Mouse (Mus musculus): Measurements from ENCODE around the gene Mtmr6.

The Mtmr6 gene

GRCm38 (mm10) chr14:60264990-60265876 lies at the start of gene Mtmr6:
Gene Mtmr6 (plus strand): TSS chr14:60265228.
- peak; percentile 84 to 92 for DNase-seq (ENCODE audit: low spot score in 2 of 2)

GRCm38 (mm10) chr14:60216125-60216524 lies 48.9 kb upstream of the Mtmr6 start:
- DNase-seq (ENCODE audit: low spot score in 2 of 2), result no peak

GRCm38 (mm10) chr14:60217616-60218015 lies 47.4 kb upstream of the Mtmr6 start:
- no peak for DNase-seq (ENCODE audit: low spot score in 2 of 2)

GRCm38 (mm10) chr14:60219886-60220285 lies 45.1 kb upstream of the Mtmr6 start:
- no peak for DNase-seq (ENCODE audit: low spot score in 2 of 2)

GRCm38 (mm10) chr14:60238551-60238950 lies 26.5 kb upstream of the Mtmr6 start:
- no peak for DNase-seq (ENCODE audit: low spot score in 2 of 2)

- no peak for DNase-seq (ENCODE audit: low spot score in 2 of 2)
These were observed 14.7 kb upstream of the Mtmr6 start for GRCm38 (mm10) chr14:60250366-60250765.

GRCm38 (mm10) chr14:60250879-60251278 lies 14.1 kb upstream of the Mtmr6 start:
- DNase-seq (ENCODE audit: low spot score in 2 of 2), result no peak

- DNase-seq (ENCODE audit: low spot score in 2 of 2), result peak; percentile 93 to 96
These were observed 13.6 kb upstream of the Mtmr6 start, which contains the start of the genes Nupl1 and Gm49336 for GRCm38 (mm10) chr14:60251281-60252003. Gene Nupl1 (minus strand): TSS chr14:60251431. Gene Gm49336 (minus strand): TSS chr14:60251507.

GRCm38 (mm10) chr14:60252004-60253000 lies 12.7 kb upstream of the Mtmr6 start:
- peak in 1 of 2 experiments; percentile 22 for DNase-seq (ENCODE audit: low spot score in 2 of 2)

GRCm38 (mm10) chr14:60253466-60253865 lies 11.6 kb upstream of the Mtmr6 start:
- DNase-seq (ENCODE audit: low spot score in 2 of 2), result no peak

- DNase-seq (ENCODE audit: low spot score in 2 of 2), result no peak
These were observed 10.3 kb upstream of the Mtmr6 start for GRCm38 (mm10) chr14:60254774-60255173.

- no peak for DNase-seq (ENCODE audit: low spot score in 2 of 2)
These were observed 8.7 kb upstream of the Mtmr6 start for GRCm38 (mm10) chr14:60256356-60256755.

GRCm38 (mm10) chr14:60257101-60257500 lies 7.9 kb upstream of the Mtmr6 start:
- no peak for DNase-seq (ENCODE audit: low spot score in 2 of 2)

- DNase-seq (ENCODE audit: low spot score in 2 of 2), result no peak
These were observed 7.2 kb upstream of the Mtmr6 start for GRCm38 (mm10) chr14:60257851-60258250.

GRCm38 (mm10) chr14:60262316-60262715 lies 2.7 kb upstream of the Mtmr6 start:
- no peak for DNase-seq (ENCODE audit: low spot score in 2 of 2)

- no peak for DNase-seq (ENCODE audit: low spot score in 2 of 2)
These were observed 4.3 kb downstream of the Mtmr6 start for GRCm38 (mm10) chr14:60269333-60269732.

- no peak for DNase-seq (ENCODE audit: low spot score in 2 of 2)
These were observed 8.3 kb downstream of the Mtmr6 start for GRCm38 (mm10) chr14:60273346-60273745.

- no peak for DNase-seq (ENCODE audit: low spot score in 2 of 2)
These were observed 10.6 kb downstream of the Mtmr6 start for GRCm38 (mm10) chr14:60275301-60276276.

GRCm38 (mm10) chr14:60286194-60286863 lies 21.3 kb downstream of the Mtmr6 start:
- DNase-seq (ENCODE audit: low spot score in 2 of 2), result no peak

- no peak for DNase-seq (ENCODE audit: low spot score in 2 of 2)
These were observed 25.3 kb downstream of the Mtmr6 start for GRCm38 (mm10) chr14:60290363-60290762.

All from cerebellum, postnatal 4 days (tissue).